Mouse (Mus musculus) megakaryocyte progenitor cell, adult 5-6 weeks (primary cell): Measurements from ENCODE around the gene Svop. TPM values are rescaled to one million over a fixed set of nuclear protein-coding genes. Genes with fewer than 3 reads are reported as not detected.

Experiments used
- total RNA-seq, 2 experiments: library from RNA; stranded (forward) in 1 of 2; stranded (reverse) in 1 of 2; fragments of 157-497, 149-512 nt in 1 of 2; fragments of 200-1000 nt in 1 of 2; gene quantifications; 2 replicates each; pipeline versions ENCODE4 v1.2.3 to v1.2.4; 2015 to 2017

The Svop gene
- total RNA-seq, 2 experiments from 2014 or later: not detected

Other genes with a start within 250 kb of the Svop start
- gene Coro1c, start 182.8 kb downstream of the Svop start, total RNA-seq (2015): 59.7 and 63.9 TPM in 2 replicates
- 81.8 and 83.9 TPM in 2 replicates for gene Coro1c, start 182.8 kb downstream of the Svop start, total RNA-seq (2017)
- gene Ssh1, start 97.7 kb downstream of the Svop start, total RNA-seq (2015): 4.5 and 5.0 TPM in 2 replicates
- gene Ssh1, start 97.7 kb downstream of the Svop start, total RNA-seq (2017): 3.3 and 4.2 TPM in 2 replicates
- not detected in 2 replicates for gene Dao, start 87.9 kb downstream of the Svop start, total RNA-seq (2015)
- gene Dao, start 87.9 kb downstream of the Svop start, total RNA-seq (2017): not detected in 2 replicates
- gene Usp30, start 26.1 kb downstream of the Svop start, total RNA-seq (2015): 4.4 and 7.7 TPM in 2 replicates
- gene Usp30, start 26.1 kb downstream of the Svop start, total RNA-seq (2017): 5.0 and 8.6 TPM in 2 replicates
- 6.0 and 7.0 TPM in 2 replicates for gene Alkbh2, start 36.6 kb upstream of the Svop start, total RNA-seq (2015)
- 5.7 and 5.9 TPM in 2 replicates for gene Alkbh2, start 36.6 kb upstream of the Svop start, total RNA-seq (2017)
- 9.9 and 10.8 TPM in 2 replicates for gene Ung, start 38.8 kb upstream of the Svop start, total RNA-seq (2015)
- gene Ung, start 38.8 kb upstream of the Svop start, total RNA-seq (2017): 20.6 and 25.2 TPM in 2 replicates
- 0.24 and 0.30 TPM in 2 replicates for gene Acacb, start 55.0 kb upstream of the Svop start, total RNA-seq (2015)
- 0.08 and 0.37 TPM in 2 replicates for gene Acacb, start 55.0 kb upstream of the Svop start, total RNA-seq (2017)
- not detected in 2 replicates for gene Foxn4, start 182.2 kb upstream of the Svop start, total RNA-seq (2015)
- gene Foxn4, start 182.2 kb upstream of the Svop start, total RNA-seq (2017): not detected in 2 replicates
- 1.5 and 1.6 TPM in 2 replicates for gene Myo1h, start 197.6 kb upstream of the Svop start, total RNA-seq (2015)
- gene Myo1h, start 197.6 kb upstream of the Svop start, total RNA-seq (2017): 0.58 and 2.0 TPM in 2 replicates